Mouse (Mus musculus): ENCODE data around the gene Olfr401. TPM values are rescaled to one million over a fixed set of nuclear protein-coding genes. Genes with fewer than 3 reads are reported as not detected.
"Not testable (repeated sequence)": the region's sequence is repeated elsewhere in the genome, so short reads cannot be mapped to it uniquely, and the experiment has no call there.

Olfr401 gene
- not detected in 2 replicates for polyA plus RNA-seq (2016; fragmentation: Nextera tagmentation; extraction: Ambion mirVana)

- no peak within 1 kb of the TSS for H3K4me2 ChIP-seq (replicated peaks)
- no peaks in the 10 kb centered on the region for H3K4me1 ChIP-seq
- H3K9me3 ChIP-seq: peaks cover 17% of the 10 kb centered on the region
- no peak within 1 kb of the TSS for H3K9ac ChIP-seq (replicated peaks)
- no peaks in the 10 kb centered on the region for H3K27me3 ChIP-seq
- no peak within 1 kb of the TSS for H3K4me3 ChIP-seq
- H3K27ac ChIP-seq (replicated peaks): no peak within 1 kb of the TSS
- no peaks in the 10 kb centered on the region for H3K36me3 ChIP-seq
- no peak for ATAC-seq (ENCODE audit: low FRiP score, low read depth)
Measured at GRCm38 (mm10) chr11:74113412-74113811, at the start of gene Olfr401. Gene Olfr401 (plus strand): TSS chr11:74113712.

- H3K4me1 ChIP-seq: no peaks in the 10 kb centered on the region
- 89% methylated on average over 1 of the region's 1 CpGs for WGBS
- ATAC-seq (ENCODE audit: low FRiP score, low read depth): no peak
- no peak within 1 kb of the TSS for H3K4me3 ChIP-seq
- H3K9ac ChIP-seq (replicated peaks): no peak within 1 kb of the TSS
- H3K4me2 ChIP-seq (replicated peaks): no peak within 1 kb of the TSS
- no peak within 1 kb of the TSS for H3K27ac ChIP-seq (replicated peaks)
- 0 out of 2 replicates have a peak, but pooled peaks cover 10% of the 10 kb centered on the region for H3K9me3 ChIP-seq
- H3K27me3 ChIP-seq: no peaks in the 10 kb centered on the region
- H3K36me3 ChIP-seq: no peaks in the 10 kb centered on the region
Measured at GRCm38 (mm10) chr11:74069655-74070054, 43.9 kb upstream of the Olfr401 start, which contains the start of gene Zfp616. Gene Zfp616 (plus strand): TSS chr11:74069955.

GRCm38 (mm10) chr11:74100724-74101123, 12.8 kb upstream of the Olfr401 start:
- Histone ChIP-seq H3K36me3 (no peaks in the 10 kb centered on the region), H3K27ac (replicated peaks) (no peak overlapping the region), H3K4me2 (replicated peaks) (no peak overlapping the region), H3K9ac (replicated peaks) (no peak overlapping the region), H3K27me3 (no peaks in the 10 kb centered on the region), H3K4me1 (no peaks in the 10 kb centered on the region), H3K9me3 (peaks cover 28% of the 10 kb centered on the region), H3K4me3 (no peak overlapping the region)
- 84% methylated on average over 2 of the region's 2 CpGs for WGBS
- ATAC-seq (ENCODE audit: low FRiP score, low read depth): no peak

GRCm38 (mm10) chr11:74101507-74101906, 12.0 kb upstream of the Olfr401 start:
- Histone ChIP-seq H3K4me2 (replicated peaks) (no peak overlapping the region), H3K27ac (replicated peaks) (no peak overlapping the region), H3K4me3 (no peak overlapping the region), H3K4me1 (no peaks in the 10 kb centered on the region), H3K27me3 (no peaks in the 10 kb centered on the region), H3K36me3 (no peaks in the 10 kb centered on the region), H3K9ac (replicated peaks) (no peak overlapping the region), H3K9me3 (peaks cover 30% of the 10 kb centered on the region)
- WGBS: 44% methylated on average over 2 of the region's 2 CpGs
- ATAC-seq (ENCODE audit: low FRiP score, low read depth): no peak

- H3K4me3 ChIP-seq: no peak overlapping the region
- WGBS: 41% methylated on average over 5 of the region's 5 CpGs
- H3K4me2 ChIP-seq (replicated peaks): no peak overlapping the region
- no peak overlapping the region for H3K27ac ChIP-seq (replicated peaks)
- H3K9ac ChIP-seq (replicated peaks): no peak overlapping the region
- H3K36me3 ChIP-seq: no peaks in the 10 kb centered on the region
- ATAC-seq (ENCODE audit: low FRiP score, low read depth): no peak
- no peaks in the 10 kb centered on the region for H3K27me3 ChIP-seq
- peaks cover 23% of the 10 kb centered on the region for H3K9me3 ChIP-seq
- H3K4me1 ChIP-seq: no peaks in the 10 kb centered on the region
Measured at GRCm38 (mm10) chr11:74105066-74105465, 8.4 kb upstream of the Olfr401 start.

GRCm38 (mm10) chr11:74140001-74140400, 26.5 kb downstream of the Olfr401 start:
- peaks cover 62% of the 10 kb centered on the region for H3K9me3 ChIP-seq
- H3K27ac ChIP-seq (replicated peaks); H3K4me2 ChIP-seq (replicated peaks); H3K27me3 ChIP-seq; H3K4me3 ChIP-seq; H3K36me3 ChIP-seq; H3K9ac ChIP-seq (replicated peaks); ATAC-seq (ENCODE audit: low FRiP score, low read depth); H3K4me1 ChIP-seq: not testable (repeated sequence)
- 17% methylated on average over 1 of the region's 1 CpGs for WGBS

- no peak overlapping the region for H3K4me2 ChIP-seq (replicated peaks)
- no peaks in the 10 kb centered on the region for H3K27me3 ChIP-seq
- H3K9ac ChIP-seq (replicated peaks): no peak overlapping the region
- no peak overlapping the region for H3K27ac ChIP-seq (replicated peaks)
- ATAC-seq (ENCODE audit: low FRiP score, low read depth): no peak
- H3K9me3 ChIP-seq: peaks cover 65% of the 10 kb centered on the region
- no peaks in the 10 kb centered on the region for H3K4me1 ChIP-seq
- H3K4me3 ChIP-seq: no peak overlapping the region
- H3K36me3 ChIP-seq: no peaks in the 10 kb centered on the region
Measured at GRCm38 (mm10) chr11:74145866-74146265, 32.4 kb downstream of the Olfr401 start.

GRCm38 (mm10) chr11:74153229-74153628, 39.7 kb downstream of the Olfr401 start, which contains the start of gene Olfr402:
Gene Olfr402 (plus strand): TSS chr11:74153529.
- Histone ChIP-seq H3K27ac (replicated peaks) (no peak within 1 kb of the TSS), H3K36me3 (no peaks in the 10 kb centered on the region), H3K4me3 (no peak within 1 kb of the TSS), H3K4me2 (replicated peaks) (no peak within 1 kb of the TSS), H3K9me3 (peaks cover 32% of the 10 kb centered on the region), H3K9ac (replicated peaks) (no peak within 1 kb of the TSS), H3K4me1 (no peaks in the 10 kb centered on the region), H3K27me3 (no peaks in the 10 kb centered on the region)
- ATAC-seq (ENCODE audit: low FRiP score, low read depth): no peak
- 63% methylated on average over 3 of the region's 3 CpGs for WGBS

- H3K27me3 ChIP-seq: no peaks in the 10 kb centered on the region
- H3K36me3 ChIP-seq: no peaks in the 10 kb centered on the region
- ATAC-seq (ENCODE audit: low FRiP score, low read depth): no peak
- H3K4me3 ChIP-seq: no peak overlapping the region
- no peak overlapping the region for H3K4me2 ChIP-seq (replicated peaks)
- no peak overlapping the region for H3K27ac ChIP-seq (replicated peaks)
- H3K9ac ChIP-seq (replicated peaks): no peak overlapping the region
- H3K9me3 ChIP-seq: peaks cover 19% of the 10 kb centered on the region
- no peaks in the 10 kb centered on the region for H3K4me1 ChIP-seq
Measured at GRCm38 (mm10) chr11:74168771-74169170, 55.3 kb downstream of the Olfr401 start.

Other genes starting within 250 kb of the Olfr401 start
- gene Olfr394, start 222.9 kb upstream of the Olfr401 start, polyA plus RNA-seq (2016; fragmentation: Nextera tagmentation; extraction: Ambion mirVana): not detected in 2 replicates
- gene Olfr395, start 204.4 kb upstream of the Olfr401 start, polyA plus RNA-seq (2016; fragmentation: Nextera tagmentation; extraction: Ambion mirVana): not detected in 2 replicates
- gene Olfr23, start 177.0 kb upstream of the Olfr401 start, polyA plus RNA-seq (2016; fragmentation: Nextera tagmentation; extraction: Ambion mirVana): not detected in 2 replicates
- not detected in 2 replicates for gene Olfr397, start 152.9 kb upstream of the Olfr401 start, polyA plus RNA-seq (2016; fragmentation: Nextera tagmentation; extraction: Ambion mirVana)
- gene Olfr398, start 123.3 kb upstream of the Olfr401 start, polyA plus RNA-seq (2016; fragmentation: Nextera tagmentation; extraction: Ambion mirVana): not detected in 2 replicates
- not detected in 2 replicates for gene Olfr139, start 57.2 kb upstream of the Olfr401 start, polyA plus RNA-seq (2016; fragmentation: Nextera tagmentation; extraction: Ambion mirVana)
- not detected in 2 replicates for gene Olfr399, start 57.1 kb upstream of the Olfr401 start, polyA plus RNA-seq (2016; fragmentation: Nextera tagmentation; extraction: Ambion mirVana)
- gene Zfp616, start 43.8 kb upstream of the Olfr401 start, polyA plus RNA-seq (2016; fragmentation: Nextera tagmentation; extraction: Ambion mirVana): not detected in 2 replicates
- not detected in 2 replicates for gene Olfr402, start 39.8 kb downstream of the Olfr401 start, polyA plus RNA-seq (2016; fragmentation: Nextera tagmentation; extraction: Ambion mirVana)
- gene Olfr403, start 72.5 kb downstream of the Olfr401 start, polyA plus RNA-seq (2016; fragmentation: Nextera tagmentation; extraction: Ambion mirVana): not detected in 2 replicates
- gene Olfr43, start 97.7 kb downstream of the Olfr401 start, polyA plus RNA-seq (2016; fragmentation: Nextera tagmentation; extraction: Ambion mirVana): not detected in 2 replicates
- gene Olfr406, start 146.1 kb downstream of the Olfr401 start, polyA plus RNA-seq (2016; fragmentation: Nextera tagmentation; extraction: Ambion mirVana): not detected in 2 replicates
- gene Olfr59, start 170.0 kb downstream of the Olfr401 start, polyA plus RNA-seq (2016; fragmentation: Nextera tagmentation; extraction: Ambion mirVana): not detected in 2 replicates
- gene Olfr410, start 224.3 kb downstream of the Olfr401 start, polyA plus RNA-seq (2016; fragmentation: Nextera tagmentation; extraction: Ambion mirVana): not detected in 2 replicates
- not detected in 2 replicates for gene Olfr411, start 238.9 kb downstream of the Olfr401 start, polyA plus RNA-seq (2016; fragmentation: Nextera tagmentation; extraction: Ambion mirVana)
- not detected in 2 replicates for gene Olfr412, start 248.4 kb downstream of the Olfr401 start, polyA plus RNA-seq (2016; fragmentation: Nextera tagmentation; extraction: Ambion mirVana)

Measured in midbrain, embryonic 12.5 days (tissue).